Mouse (Mus musculus): ENCODE results near the gene Atp1b1. TPM values are rescaled to one million over a fixed set of nuclear protein-coding genes. Genes with fewer than 3 reads are reported as not detected.

Gene Atp1b1
- total RNA-seq, 2 experiments from 2014 or later, result 147 to 159 TPM

GRCm38 (mm10) chr1:164446535-164446934, 11.6 kb downstream of the Atp1b1 start:
- intact Hi-C loops (cut with DNase I; ENCODE audit: low total_unique reads), result no loop called here
- DNase-seq, result no peak

GRCm38 (mm10) chr1:164445620-164446162, 12.5 kb downstream of the Atp1b1 start:
- intact Hi-C loops (cut with DNase I; ENCODE audit: low total_unique reads), result no loop called here
- DNase-seq, result no peak

- intact Hi-C loops (cut with DNase I; ENCODE audit: low total_unique reads), result no loop called here
- no peak for DNase-seq
Observed at GRCm38 (mm10) chr1:164441408-164441974, 16.7 kb downstream of the Atp1b1 start.

GRCm38 (mm10) chr1:164440708-164441407, 17.3 kb downstream of the Atp1b1 start:
- intact Hi-C loops (cut with DNase I; ENCODE audit: low total_unique reads), result no loop called here
- no peak for DNase-seq

- intact Hi-C loops (cut with DNase I; ENCODE audit: low total_unique reads), result no loop called here
- DNase-seq, result no peak
Observed at GRCm38 (mm10) chr1:164440230-164440629, 17.9 kb downstream of the Atp1b1 start.

GRCm38 (mm10) chr1:164436749-164437148, 21.4 kb downstream of the Atp1b1 start:
- no peak for DNase-seq
- intact Hi-C loops (cut with DNase I; ENCODE audit: low total_unique reads), result no loop called here

- DNase-seq, result no peak
- intact Hi-C loops (cut with DNase I; ENCODE audit: low total_unique reads), result no loop called here
Observed at GRCm38 (mm10) chr1:164434049-164434448, 24.1 kb downstream of the Atp1b1 start.

- intact Hi-C loops (cut with DNase I; ENCODE audit: low total_unique reads), result no loop called here
- DNase-seq, result no peak
Observed at GRCm38 (mm10) chr1:164432649-164433048, 25.5 kb downstream of the Atp1b1 start.

- intact Hi-C loops (cut with DNase I; ENCODE audit: low total_unique reads), result no loop called here
- no peak for DNase-seq
Observed at GRCm38 (mm10) chr1:164428644-164429043, 29.5 kb downstream of the Atp1b1 start.

GRCm38 (mm10) chr1:164427777-164428176, 30.4 kb downstream of the Atp1b1 start:
- DNase-seq, result no peak
- intact Hi-C loops (cut with DNase I; ENCODE audit: low total_unique reads), result no loop called here

GRCm38 (mm10) chr1:164426227-164426626, 31.9 kb downstream of the Atp1b1 start:
- intact Hi-C loops (cut with DNase I; ENCODE audit: low total_unique reads), result no loop called here

GRCm38 (mm10) chr1:164420623-164421354, 37.4 kb downstream of the Atp1b1 start:
- DNase-seq, result no peak
- intact Hi-C loops (cut with DNase I; ENCODE audit: low total_unique reads), result no loop called here

More at GRCm38 (mm10) chr1:164426227-164426626, 31.9 kb downstream of the Atp1b1 start:
- no peak for DNase-seq

GRCm38 (mm10) chr1:164419401-164419800, 38.8 kb downstream of the Atp1b1 start:
- no peak for DNase-seq
- intact Hi-C loops (cut with DNase I; ENCODE audit: low total_unique reads), result no loop called here

- DNase-seq, result no peak
- intact Hi-C loops (cut with DNase I; ENCODE audit: low total_unique reads), result no loop called here
Observed at GRCm38 (mm10) chr1:164418320-164418719, 39.8 kb downstream of the Atp1b1 start.

- intact Hi-C loops (cut with DNase I; ENCODE audit: low total_unique reads), result no loop called here
- DNase-seq, result no peak
Observed at GRCm38 (mm10) chr1:164417604-164418003, 40.6 kb downstream of the Atp1b1 start.

- intact Hi-C loops (cut with DNase I; ENCODE audit: low total_unique reads), result no loop called here
- no peak for DNase-seq
Observed at GRCm38 (mm10) chr1:164416692-164417394, 41.3 kb downstream of the Atp1b1 start.

- intact Hi-C loops (cut with DNase I; ENCODE audit: low total_unique reads), result no loop called here
- DNase-seq, result no peak
Observed at GRCm38 (mm10) chr1:164415347-164415751, 42.8 kb downstream of the Atp1b1 start.

GRCm38 (mm10) chr1:164413608-164414007, 44.5 kb downstream of the Atp1b1 start:
- DNase-seq, result no peak
- intact Hi-C loops (cut with DNase I; ENCODE audit: low total_unique reads), result no loop called here

- no peak for DNase-seq
- intact Hi-C loops (cut with DNase I; ENCODE audit: low total_unique reads), result no loop called here
Observed at GRCm38 (mm10) chr1:164412906-164413305, 45.2 kb downstream of the Atp1b1 start.

- no peak for DNase-seq
- intact Hi-C loops (cut with DNase I; ENCODE audit: low total_unique reads), result no loop called here
Observed at GRCm38 (mm10) chr1:164411306-164411705, 46.8 kb downstream of the Atp1b1 start.

Data from gastrocnemius, postnatal 14 days (tissue).